Mouse (Mus musculus): ENCODE measurements around the gene Palld. TPM values are rescaled to one million over a fixed set of nuclear protein-coding genes. Genes with fewer than 3 reads are reported as not detected.

Palld gene
- polyA plus RNA-seq, 1 experiment = 0.02 TPM

DNA sequence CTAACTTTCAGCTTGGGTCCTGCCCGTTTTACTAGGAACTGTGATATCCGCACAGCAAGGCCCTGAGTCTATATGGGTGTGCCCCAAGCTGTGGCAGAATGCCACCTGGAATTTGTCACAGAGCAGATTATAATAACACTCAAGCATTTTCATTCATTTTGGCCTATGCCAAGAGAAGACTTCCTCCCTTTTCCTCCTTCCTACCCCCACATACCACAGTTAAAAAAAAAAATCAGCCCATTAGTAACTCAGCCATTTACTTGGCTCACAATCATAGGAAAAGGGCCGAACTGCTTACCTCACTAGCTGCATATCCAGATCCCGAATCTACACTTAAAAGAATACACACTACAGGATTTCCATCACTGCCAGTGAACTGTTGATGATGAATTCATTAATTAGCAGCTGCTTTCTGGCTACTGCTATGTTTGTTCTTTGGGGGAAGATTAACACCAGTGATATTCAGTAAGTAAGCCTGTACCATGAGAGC is 260.1 kb downstream of the Palld start:
- H3K4me1 ChIP-seq (ENCODE audit: control insufficient read depth) = no peaks in the 10 kb centered on the region
- no peak overlapping the region for H3K4me3 ChIP-seq (replicated peaks)
- H3K36me3 ChIP-seq (ENCODE audit: control insufficient read depth) = no peaks in the 10 kb centered on the region
- H3K9me3 ChIP-seq (ENCODE audit: control insufficient read depth, low read length) = no peaks in the 10 kb centered on the region
- TF ChIP-seq GATA1 (IDR thresholded peaks at IDR 0.05; ENCODE audit: low read length) = no peak
- no peak for TF ChIP-seq TAL1 (IDR thresholded peaks at IDR 0.05; ENCODE audit: low read length)
- H3K27me3 ChIP-seq (ENCODE audit: control insufficient read depth) = no peaks in the 10 kb centered on the region

DNA sequence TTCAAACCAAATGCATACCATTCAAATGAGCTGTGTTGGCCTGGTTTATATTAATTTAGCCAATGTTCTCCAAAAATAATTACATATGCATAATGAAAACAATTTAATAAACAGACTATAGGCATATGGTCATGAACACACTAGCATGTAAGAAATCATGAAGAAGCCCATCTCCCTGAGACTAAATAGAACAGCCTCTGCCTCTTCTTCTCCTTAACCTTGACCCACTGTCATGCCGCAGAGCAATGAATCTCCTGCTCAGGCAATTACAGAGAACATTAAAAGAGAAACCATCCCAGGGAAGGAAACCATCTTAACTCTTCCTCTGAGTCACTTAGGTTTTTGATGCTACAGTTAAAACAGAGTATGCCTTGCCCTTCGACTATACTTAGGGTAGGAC is 262.9 kb downstream of the Palld start:
- Histone ChIP-seq H3K4me3 (replicated peaks) (no peak overlapping the region), H3K4me1 (ENCODE audit: control insufficient read depth) (no peaks in the 10 kb centered on the region), H3K9me3 (ENCODE audit: control insufficient read depth, low read length) (no peaks in the 10 kb centered on the region), H3K27me3 (ENCODE audit: control insufficient read depth) (no peaks in the 10 kb centered on the region), H3K36me3 (ENCODE audit: control insufficient read depth) (no peaks in the 10 kb centered on the region)
- TF ChIP-seq TAL1 (IDR thresholded peaks at IDR 0.05; ENCODE audit: low read length) = no peak
- no peak for TF ChIP-seq GATA1 (IDR thresholded peaks at IDR 0.05; ENCODE audit: low read length)

- Histone ChIP-seq H3K4me1 (ENCODE audit: control insufficient read depth) (no peaks in the 10 kb centered on the region), H3K4me3 (replicated peaks) (no peak overlapping the region), H3K9me3 (ENCODE audit: control insufficient read depth, low read length) (no peaks in the 10 kb centered on the region), H3K27me3 (ENCODE audit: control insufficient read depth) (no peaks in the 10 kb centered on the region), H3K36me3 (ENCODE audit: control insufficient read depth) (no peaks in the 10 kb centered on the region)
- TF ChIP-seq TAL1 (IDR thresholded peaks at IDR 0.05; ENCODE audit: low read length) (no peak), GATA1 (IDR thresholded peaks at IDR 0.05; ENCODE audit: low read length) (no peak)
Measured at GRCm38 (mm10) chr8:61639008-61639407, 263.5 kb downstream of the Palld start.

DNA sequence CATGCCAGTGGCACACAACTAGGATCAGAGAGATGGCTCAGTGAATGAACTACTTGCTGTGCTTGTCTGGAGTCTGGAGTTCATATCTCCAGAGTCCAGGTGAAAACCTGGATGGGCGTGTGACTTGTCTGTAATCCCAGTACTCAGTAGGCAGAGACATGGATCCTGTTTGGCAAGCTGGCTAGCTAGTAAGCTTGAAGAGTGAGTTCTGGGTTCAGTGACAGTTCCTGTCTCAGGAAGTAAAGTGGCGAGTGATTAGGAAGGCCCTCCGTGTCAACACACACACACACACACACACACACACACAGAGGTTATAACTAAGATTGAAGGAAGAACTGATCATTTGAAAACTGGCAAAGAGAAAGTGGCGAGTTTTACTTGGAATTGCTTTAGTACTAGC is 264.8 kb downstream of the Palld start:
- TF ChIP-seq GATA1 (IDR thresholded peaks at IDR 0.05; ENCODE audit: low read length) (no peak), TAL1 (IDR thresholded peaks at IDR 0.05; ENCODE audit: low read length) (no peak)
- H3K4me1 ChIP-seq (ENCODE audit: control insufficient read depth) = no peaks in the 10 kb centered on the region
- H3K4me3 ChIP-seq (replicated peaks) = no peak overlapping the region
- no peaks in the 10 kb centered on the region for H3K27me3 ChIP-seq (ENCODE audit: control insufficient read depth)
- H3K9me3 ChIP-seq (ENCODE audit: control insufficient read depth, low read length) = no peaks in the 10 kb centered on the region
- H3K36me3 ChIP-seq (ENCODE audit: control insufficient read depth) = no peaks in the 10 kb centered on the region

- no peaks in the 10 kb centered on the region for H3K9me3 ChIP-seq (ENCODE audit: control insufficient read depth, low read length)
- H3K36me3 ChIP-seq (ENCODE audit: control insufficient read depth) = no peaks in the 10 kb centered on the region
- TF ChIP-seq TAL1 (IDR thresholded peaks at IDR 0.05; ENCODE audit: low read length) = no peak
- TF ChIP-seq GATA1 (IDR thresholded peaks at IDR 0.05; ENCODE audit: low read length) = no peak
- no peak overlapping the region for H3K4me3 ChIP-seq (replicated peaks)
- H3K4me1 ChIP-seq (ENCODE audit: control insufficient read depth) = peaks cover 2% of the 10 kb centered on the region
- no peaks in the 10 kb centered on the region for H3K27me3 ChIP-seq (ENCODE audit: control insufficient read depth)
Measured at GRCm38 (mm10) chr8:61634811-61635210, 267.7 kb downstream of the Palld start.

- no peaks in the 10 kb centered on the region for H3K27me3 ChIP-seq (ENCODE audit: control insufficient read depth)
- H3K9me3 ChIP-seq (ENCODE audit: control insufficient read depth, low read length) = no peaks in the 10 kb centered on the region
- H3K4me1 ChIP-seq (ENCODE audit: control insufficient read depth) = peaks cover 2% of the 10 kb centered on the region
- H3K36me3 ChIP-seq (ENCODE audit: control insufficient read depth) = no peaks in the 10 kb centered on the region
- H3K4me3 ChIP-seq (replicated peaks) = no peak overlapping the region
- TF ChIP-seq GATA1 (IDR thresholded peaks at IDR 0.05; ENCODE audit: low read length) (no peak), TAL1 (IDR thresholded peaks at IDR 0.05; ENCODE audit: low read length) (no peak)
Measured at GRCm38 (mm10) chr8:61632331-61632730, 270.2 kb downstream of the Palld start.

GRCm38 (mm10) chr8:61629631-61629968 is 272.9 kb downstream of the Palld start:
- Histone ChIP-seq H3K4me3 (replicated peaks) (no peak overlapping the region), H3K9me3 (ENCODE audit: control insufficient read depth, low read length) (no peaks in the 10 kb centered on the region), H3K4me1 (ENCODE audit: control insufficient read depth) (peaks cover 2% of the 10 kb centered on the region), H3K27me3 (ENCODE audit: control insufficient read depth) (no peaks in the 10 kb centered on the region), H3K36me3 (ENCODE audit: control insufficient read depth) (no peaks in the 10 kb centered on the region)
- TF ChIP-seq GATA1 (IDR thresholded peaks at IDR 0.05; ENCODE audit: low read length) = no peak
- no peak for TF ChIP-seq TAL1 (IDR thresholded peaks at IDR 0.05; ENCODE audit: low read length)

- H3K36me3 ChIP-seq (ENCODE audit: control insufficient read depth) = no peaks in the 10 kb centered on the region
- TF ChIP-seq GATA1 (IDR thresholded peaks at IDR 0.05; ENCODE audit: low read length) = no peak
- TF ChIP-seq TAL1 (IDR thresholded peaks at IDR 0.05; ENCODE audit: low read length) = no peak
- no peaks in the 10 kb centered on the region for H3K27me3 ChIP-seq (ENCODE audit: control insufficient read depth)
- no peak overlapping the region for H3K4me3 ChIP-seq (replicated peaks)
- no peaks in the 10 kb centered on the region for H3K9me3 ChIP-seq (ENCODE audit: control insufficient read depth, low read length)
- peaks cover 2% of the 10 kb centered on the region for H3K4me1 ChIP-seq (ENCODE audit: control insufficient read depth)
Measured at GRCm38 (mm10) chr8:61628938-61629630, 273.4 kb downstream of the Palld start.

GRCm38 (mm10) chr8:61626246-61626952 is 276.1 kb downstream of the Palld start:
- Histone ChIP-seq H3K27me3 (ENCODE audit: control insufficient read depth) (no peaks in the 10 kb centered on the region), H3K9me3 (ENCODE audit: control insufficient read depth, low read length) (no peaks in the 10 kb centered on the region), H3K36me3 (ENCODE audit: control insufficient read depth) (no peaks in the 10 kb centered on the region), H3K4me3 (replicated peaks) (no peak overlapping the region), H3K4me1 (ENCODE audit: control insufficient read depth) (no peaks in the 10 kb centered on the region; the same call in 1 of the 2 replicates)
- no peak for TF ChIP-seq GATA1 (IDR thresholded peaks at IDR 0.05; ENCODE audit: low read length)
- TF ChIP-seq TAL1 (IDR thresholded peaks at IDR 0.05; ENCODE audit: low read length) = no peak
